Mouse (Mus musculus) midbrain, embryonic 14.5 days (tissue): Measurements from ENCODE around the gene Bmpr2. TPM values are rescaled to one million over a fixed set of nuclear protein-coding genes. Genes with fewer than 3 reads are reported as not detected.

Experiments used
- ATAC-seq: fragments of 200-750 bp; cut with Nextera tagmentation; 2 replicates; pipeline ENCODE4 v1.8.0; 2017; ENCODE audit warnings: moderate number of reproducible peaks, moderate library complexity; ENCODE audit not compliant: low FRiP score, low TSS enrichment
- DNase-seq: peaks from one replicate; pipeline ENCODE4 v3.0.0-alpha.2; 2015
- H3K27ac ChIP-seq: fragments of 300-500 bp; sonication (generic); replicated peaks from 2 replicates; pipeline ENCODE4 v1.5.1; 2014; ENCODE audit warnings: mild to moderate bottlenecking, low read depth, low read length, moderate library complexity
- H3K27me3 ChIP-seq: fragments of 300-500 bp; sonication (generic); 2 replicates; pipeline ENCODE4 v1.6.1; 2014; ENCODE audit warnings: low read length, control low read depth, mixed read lengths; ENCODE audit not compliant: control insufficient read depth, insufficient read depth
- H3K36me3 ChIP-seq: fragments of 300-500 bp; sonication (generic); 2 replicates; pipeline ENCODE4 v1.6.1; 2014; ENCODE audit warnings: low read length, control low read depth; ENCODE audit not compliant: control insufficient read depth, insufficient read depth
- H3K4me1 ChIP-seq: fragments of 300-500 bp; sonication (generic); 2 replicates; pipeline ENCODE4 v1.6.1; 2014; ENCODE audit warnings: mild to moderate bottlenecking, antibody characterized with exemption, low read length, control low read depth; ENCODE audit not compliant: control insufficient read depth, insufficient read depth
- H3K4me2 ChIP-seq: fragments of 300-500 bp; sonication (generic); 2 replicates; pipeline ENCODE4 v1.6.1; 2014; ENCODE audit warnings: mild to moderate bottlenecking, low read length, moderate library complexity
- H3K4me3 ChIP-seq: fragments of 300-500 bp; sonication (generic); replicated peaks from 2 replicates; pipeline ENCODE4 v1.5.1; 2014; ENCODE audit warnings: low read depth, low read length
- H3K9ac ChIP-seq: fragments of 300-500 bp; sonication (generic); replicated peaks from 2 replicates; pipeline ENCODE4 v1.6.1; 2014; ENCODE audit warnings: mild to moderate bottlenecking, low read length, moderate library complexity
- H3K9me3 ChIP-seq: fragments of 300-500 bp; sonication (generic); 2 replicates; pipeline ENCODE4 v1.6.1; 2016; ENCODE audit warnings: low read length, control low read depth, mixed read lengths; ENCODE audit not compliant: control insufficient read depth
- WGBS: fragments of 180-500 bp; shearing (Covaris S2); extraction: QIAGEN DNeasy Blood & Tissue Kit; methylation state at CpG from one replicate; pipeline ENCODE4 v1.1.7; 2014; 5-methylcytosine and 5-hydroxymethylcytosine counted together
- polyA plus RNA-seq: library from polyadenylated mRNA; unstranded; fragments of >200 nt; fragmentation: Nextera tagmentation; extraction: Ambion mirVana; gene quantifications from 2 replicates; pipeline ENCODE4 v1.2.1, GENCODE M21; 2014

Bmpr2 gene
- polyA plus RNA-seq, 1 experiment from 2014 or later = 19.0 TPM

DNA sequence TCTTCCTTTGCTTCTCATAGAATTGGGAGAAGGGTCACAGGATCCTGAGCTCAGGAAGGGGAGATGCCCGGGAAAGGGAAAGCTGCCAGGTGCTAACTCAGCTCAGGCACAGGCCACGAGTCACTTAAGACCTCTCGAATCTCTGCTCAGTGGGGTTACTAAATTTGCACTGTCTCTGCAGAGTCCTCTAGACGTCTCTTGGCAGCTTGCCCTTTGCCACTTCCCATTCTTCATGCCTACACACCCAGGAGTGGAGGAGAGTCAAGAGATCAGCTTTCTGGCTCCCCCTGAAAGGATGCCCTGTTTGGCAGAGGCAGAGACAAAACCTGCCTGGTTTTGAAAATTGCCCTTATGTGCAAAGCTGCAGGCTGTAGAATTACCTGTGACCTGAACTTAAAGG lies 132.3 kb downstream of the Bmpr2 start:
- no peak for ATAC-seq
- no peak for DNase-seq
- Histone ChIP-seq H3K27me3 (no peaks in the 10 kb centered on the region), H3K4me1 (no peaks in the 10 kb centered on the region), H3K4me3 (no peak overlapping the region), H3K9ac (no peak overlapping the region), H3K9me3 (no peaks in the 10 kb centered on the region), H3K27ac (no peak overlapping the region), H3K4me2 (no peak overlapping the region), H3K36me3 (no peaks in the 10 kb centered on the region)
- 62% methylated on average over 4 of the region's 4 CpGs for WGBS

- no peak overlapping the region for H3K27ac ChIP-seq
- no peaks in the 10 kb centered on the region for H3K36me3 ChIP-seq
- H3K9me3 ChIP-seq = no peaks in the 10 kb centered on the region
- no peak overlapping the region for H3K4me2 ChIP-seq
- 55% methylated on average over 5 of the region's 5 CpGs for WGBS
- DNase-seq (no peak), ATAC-seq (no peak)
- H3K4me1 ChIP-seq = no peaks in the 10 kb centered on the region
- H3K27me3 ChIP-seq = no peaks in the 10 kb centered on the region
- H3K9ac ChIP-seq = no peak overlapping the region
- H3K4me3 ChIP-seq = no peak overlapping the region
Measured at GRCm38 (mm10) chr1:59897147-59897798, 134.1 kb downstream of the Bmpr2 start.

DNA sequence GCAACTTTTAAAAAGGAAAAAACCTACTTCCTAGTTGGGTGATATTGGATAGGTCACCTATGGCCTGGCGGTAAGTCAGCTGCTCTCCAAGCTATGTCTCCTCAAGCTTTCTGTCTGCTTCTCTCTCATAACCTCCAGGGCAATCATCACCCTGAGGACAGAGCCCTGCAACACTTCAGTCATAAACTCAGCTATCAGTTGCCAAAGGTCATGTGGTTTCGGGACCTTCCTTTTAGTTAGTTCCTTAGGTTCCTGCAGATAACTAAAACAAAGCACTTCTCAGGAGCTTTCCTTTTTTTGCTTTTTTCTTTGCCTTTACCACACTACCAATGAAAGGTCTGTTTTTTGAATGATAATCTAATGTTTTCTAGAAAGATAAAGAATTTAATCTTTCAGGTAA lies 136.5 kb downstream of the Bmpr2 start:
- H3K36me3 ChIP-seq = no peaks in the 10 kb centered on the region
- no peak overlapping the region for H3K9ac ChIP-seq
- H3K27ac ChIP-seq = no peak overlapping the region
- 91% methylated on average over 2 of the region's 2 CpGs for WGBS
- DNase-seq = no peak
- no peaks in the 10 kb centered on the region for H3K27me3 ChIP-seq
- H3K4me3 ChIP-seq = no peak overlapping the region
- ATAC-seq = no peak
- H3K9me3 ChIP-seq = no peaks in the 10 kb centered on the region
- no peak overlapping the region for H3K4me2 ChIP-seq
- no peaks in the 10 kb centered on the region for H3K4me1 ChIP-seq

DNA sequence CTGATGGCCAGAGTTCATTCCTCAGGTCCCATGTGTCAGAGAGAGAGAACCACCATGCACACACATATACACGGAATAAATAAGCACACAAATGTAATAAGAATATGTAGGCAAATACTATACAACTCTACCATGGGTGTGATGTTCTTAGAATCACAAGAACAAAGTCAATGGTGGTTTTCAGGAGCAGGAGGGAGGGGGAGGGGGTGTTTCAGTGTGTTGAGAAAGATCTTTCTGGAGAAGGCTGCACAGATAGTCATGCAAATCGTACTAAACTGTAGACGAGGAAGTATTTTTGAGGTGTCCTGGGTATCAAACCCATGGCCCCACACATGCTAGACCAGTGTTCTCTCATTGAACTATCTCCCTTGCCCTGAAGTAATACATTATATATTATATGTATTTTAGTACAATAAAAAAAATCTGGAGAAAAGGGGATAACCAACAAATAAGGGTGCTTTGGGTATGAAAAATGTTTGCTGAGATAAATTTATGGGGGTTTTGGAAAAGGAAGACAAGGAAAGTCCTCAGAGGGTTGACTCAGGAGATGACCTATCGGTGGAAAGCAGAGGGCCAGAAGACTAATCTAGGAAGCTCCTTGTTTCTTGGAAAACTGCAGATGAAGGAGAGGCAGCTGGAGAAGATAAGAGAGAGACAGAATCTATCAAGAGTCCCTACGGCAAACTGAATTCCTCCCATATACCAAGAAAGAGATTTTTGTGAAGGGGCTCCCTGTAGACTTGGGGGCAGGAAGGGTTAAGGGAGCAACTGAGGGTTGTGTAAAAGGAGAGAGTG lies 138.1 kb downstream of the Bmpr2 start:
- H3K4me3 ChIP-seq = no peak overlapping the region
- H3K36me3 ChIP-seq = no peaks in the 10 kb centered on the region
- H3K4me2 ChIP-seq = no peak overlapping the region
- no peak overlapping the region for H3K27ac ChIP-seq
- WGBS = 91% methylated on average over 5 of the region's 5 CpGs
- H3K27me3 ChIP-seq = no peaks in the 10 kb centered on the region
- no peaks in the 10 kb centered on the region for H3K4me1 ChIP-seq
- no peak for DNase-seq
- no peak overlapping the region for H3K9ac ChIP-seq
- no peak for ATAC-seq
- H3K9me3 ChIP-seq = no peaks in the 10 kb centered on the region

DNA sequence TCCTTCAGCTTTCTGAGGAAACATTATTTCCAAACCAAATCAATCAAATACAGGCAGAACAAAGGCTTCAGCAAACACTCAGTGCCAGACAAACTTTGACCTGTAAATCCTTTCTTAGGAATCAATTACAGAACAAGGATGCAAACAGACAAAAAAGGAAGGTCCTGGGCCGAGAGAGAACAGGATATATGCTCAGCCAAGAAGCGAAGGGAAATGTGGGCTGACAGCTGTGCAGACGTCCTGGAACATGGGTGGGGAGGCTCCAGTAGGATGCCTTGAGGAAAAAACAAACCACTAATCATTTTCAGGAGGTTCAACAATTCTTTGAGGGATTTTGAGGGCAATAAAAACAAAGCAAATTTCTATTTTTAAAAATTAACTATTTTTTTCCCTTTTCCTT lies 139.4 kb downstream of the Bmpr2 start:
- Histone ChIP-seq H3K36me3 (no peaks in the 10 kb centered on the region), H3K4me3 (no peak overlapping the region), H3K4me2 (no peak overlapping the region), H3K27me3 (no peaks in the 10 kb centered on the region), H3K9me3 (no peaks in the 10 kb centered on the region), H3K9ac (no peak overlapping the region), H3K4me1 (no peaks in the 10 kb centered on the region), H3K27ac (no peak overlapping the region)
- DNase-seq (no peak), ATAC-seq (no peak)
- 36% methylated on average over 3 of the region's 3 CpGs for WGBS

GRCm38 (mm10) chr1:59904630-59905295 lies 141.6 kb downstream of the Bmpr2 start:
- Histone ChIP-seq H3K36me3 (no peaks in the 10 kb centered on the region), H3K4me3 (no peak overlapping the region), H3K9me3 (no peaks in the 10 kb centered on the region), H3K4me1 (no peaks in the 10 kb centered on the region), H3K27ac (no peak overlapping the region), H3K9ac (no peak overlapping the region), H3K4me2 (no peak overlapping the region), H3K27me3 (no peaks in the 10 kb centered on the region)
- WGBS = 93% methylated on average over 6 of the region's 6 CpGs
- ATAC-seq (no peak), DNase-seq (no peak)

DNA sequence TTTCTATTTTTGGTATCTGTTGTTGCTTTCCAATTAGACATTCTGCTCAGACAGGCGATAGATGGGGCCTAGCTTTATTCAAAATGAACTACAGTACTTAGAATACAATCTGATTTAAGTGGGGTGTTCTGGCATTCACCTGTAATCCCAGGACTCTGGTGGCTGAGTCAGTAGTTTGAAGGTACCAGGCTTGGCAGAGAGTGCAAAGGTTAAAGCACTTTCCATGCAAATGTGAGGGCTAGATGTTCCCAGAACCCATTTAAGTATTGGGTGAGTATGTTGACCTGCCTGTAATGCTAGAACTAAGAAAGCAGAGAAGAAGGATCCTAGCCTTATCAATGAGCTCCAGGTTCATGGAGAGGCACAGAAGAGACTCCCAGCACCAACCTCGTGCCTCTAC lies 142.7 kb downstream of the Bmpr2 start:
- Histone ChIP-seq H3K4me2 (no peak overlapping the region), H3K27me3 (no peaks in the 10 kb centered on the region), H3K9me3 (no peaks in the 10 kb centered on the region), H3K9ac (no peak overlapping the region), H3K36me3 (no peaks in the 10 kb centered on the region), H3K4me3 (no peak overlapping the region), H3K4me1 (no peaks in the 10 kb centered on the region), H3K27ac (no peak overlapping the region)
- WGBS = 84% methylated on average over 2 of the region's 2 CpGs
- DNase-seq = no peak
- no peak for ATAC-seq

- H3K4me3 ChIP-seq = no peak overlapping the region
- DNase-seq = no peak
- H3K36me3 ChIP-seq = no peaks in the 10 kb centered on the region
- H3K4me1 ChIP-seq = no peaks in the 10 kb centered on the region
- H3K27ac ChIP-seq = no peak overlapping the region
- H3K4me2 ChIP-seq = no peak overlapping the region
- H3K9ac ChIP-seq = no peak overlapping the region
- no peaks in the 10 kb centered on the region for H3K9me3 ChIP-seq
- 93% methylated on average over 13 of the region's 13 CpGs for WGBS
- no peak for ATAC-seq
- H3K27me3 ChIP-seq = no peaks in the 10 kb centered on the region
Measured at GRCm38 (mm10) chr1:59906819-59907521, 143.8 kb downstream of the Bmpr2 start.
